8 mouse cellular contexts compared by ENCODE assay signal in the genomic region with DNA sequence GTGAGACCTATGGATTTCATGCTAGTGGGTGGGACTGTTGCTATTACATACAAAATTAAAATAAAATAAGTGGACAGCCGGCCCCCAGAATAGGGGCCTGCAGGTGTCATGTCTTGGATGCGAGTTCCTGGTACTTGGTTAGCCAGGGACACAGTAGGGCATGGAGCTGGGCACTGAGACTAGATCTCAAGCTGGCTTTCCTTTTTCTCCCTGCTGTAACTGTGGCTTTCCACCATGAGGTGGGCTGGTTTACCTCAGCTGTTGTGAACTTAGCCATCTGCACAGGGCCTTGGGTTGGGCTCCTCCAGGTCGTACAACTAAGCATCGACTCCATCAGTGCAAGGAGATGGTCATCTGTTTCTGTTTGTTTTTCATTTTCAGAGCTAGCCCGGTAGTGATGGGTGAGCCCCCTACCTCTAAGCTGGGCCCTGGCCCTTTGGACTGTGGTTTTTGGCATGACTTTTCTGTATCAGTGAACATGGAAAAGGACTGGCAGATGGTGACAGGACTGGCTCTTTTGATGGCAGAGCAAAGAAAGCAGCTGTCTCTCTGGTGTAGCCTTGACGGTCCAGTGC. TPM values are rescaled to one million over a fixed set of nuclear protein-coding genes. Genes with fewer than 3 reads are reported as not detected.
DNase-seq lines count a peak whose midpoint lies in the region; ATAC-seq and TF ChIP-seq lines count a peak whose summit lies in the region.

No protein-coding gene starts in this region.

- no peaks in the 10 kb centered on the region for H3K36me3 ChIP-seq in forebrain, embryonic 10.5 days (replicated peaks)
- no peaks in the 10 kb centered on the region for H3K36me3 ChIP-seq in forebrain, postnatal 0 days (ENCODE audit: insufficient read depth)
- H3K36me3 ChIP-seq in lung, postnatal 0 days (ENCODE audit: insufficient read depth, low read length): no peaks in the 10 kb centered on the region
- H3K36me3 ChIP-seq in liver, embryonic 12.5 days: no peaks in the 10 kb centered on the region
- no peaks in the 10 kb centered on the region for H3K36me3 ChIP-seq in stomach, postnatal 0 days (ENCODE audit: control insufficient read depth, insufficient read depth, low read length)

- no peak overlapping the region for H3K4me2 ChIP-seq in forebrain, postnatal 0 days (ENCODE audit: low read depth)
- peak overlapping the region; percentile 65 for H3K4me2 ChIP-seq in lung, postnatal 0 days (replicated peaks; ENCODE audit: low read depth, low read length)
- H3K4me2 ChIP-seq in liver, embryonic 12.5 days: peak overlapping the region; percentile 93
- H3K4me2 ChIP-seq in stomach, postnatal 0 days (replicated peaks; ENCODE audit: low read depth): peak overlapping the region; percentile 78

- TF ChIP-seq CTCF in forebrain, postnatal 0 days (IDR thresholded peaks at IDR 0.05; ENCODE audit: low read depth): no peak
- TF ChIP-seq CTCF in lung, postnatal 0 days (IDR thresholded peaks at IDR 0.05): no peak
- no peak for TF ChIP-seq CTCF in stomach, postnatal 0 days (IDR thresholded peaks at IDR 0.05; ENCODE audit: low read depth)

- ATAC-seq in forebrain, postnatal 0 days: no peak
- no peak for ATAC-seq in lung, postnatal 0 days
- no peak for ATAC-seq in liver, embryonic 12.5 days
- ATAC-seq in stomach, postnatal 0 days (ENCODE audit: low FRiP score, low TSS enrichment): no peak

- H3K9ac ChIP-seq in forebrain, postnatal 0 days: no peak overlapping the region
- peak overlapping the region; percentile 39; the same call in 1 of the 2 replicates for H3K9ac ChIP-seq in lung, postnatal 0 days (replicated peaks; ENCODE audit: low read depth)
- H3K9ac ChIP-seq in liver, embryonic 12.5 days: peak overlapping the region; percentile 78
- no peak overlapping the region; the same call in 1 of the 2 replicates for H3K9ac ChIP-seq in stomach, postnatal 0 days (ENCODE audit: low read length)

- peaks cover 52% of the 10 kb centered on the region for H3K27me3 ChIP-seq in forebrain, embryonic 10.5 days (ENCODE audit: poor library complexity, severe bottlenecking)
- H3K27me3 ChIP-seq in forebrain, postnatal 0 days (ENCODE audit: insufficient read depth, low read length): peaks cover 18% of the 10 kb centered on the region
- H3K27me3 ChIP-seq in lung, postnatal 0 days (replicated peaks; ENCODE audit: insufficient read depth, low read length): no peaks in the 10 kb centered on the region
- H3K27me3 ChIP-seq in liver, embryonic 12.5 days (replicated peaks): no peaks in the 10 kb centered on the region
- H3K27me3 ChIP-seq in stomach, postnatal 0 days (ENCODE audit: control insufficient read depth, insufficient read depth, low read length): no peaks in the 10 kb centered on the region

- TF ChIP-seq EP300 in lung, postnatal 0 days (IDR thresholded peaks at IDR 0.05): no peak
- no peak for TF ChIP-seq EP300 in stomach, postnatal 0 days (optimal IDR thresholded peaks at IDR 0.05)

- H3K4me3 ChIP-seq in forebrain, embryonic 10.5 days: peak overlapping the region; percentile 59
- no peak overlapping the region for H3K4me3 ChIP-seq in forebrain, postnatal 0 days (ENCODE audit: low read depth, low read length)
- peak overlapping the region; percentile 59 for H3K4me3 ChIP-seq in lung, postnatal 0 days (ENCODE audit: low read depth, low read length)
- H3K4me3 ChIP-seq in liver, embryonic 12.5 days: peak overlapping the region; percentile 69
- peak overlapping the region; percentile 56 for H3K4me3 ChIP-seq in stomach, postnatal 0 days (ENCODE audit: low read depth, low read length)

- H3K9me3 ChIP-seq in forebrain, embryonic 10.5 days: no peaks in the 10 kb centered on the region
- H3K9me3 ChIP-seq in forebrain, postnatal 0 days (ENCODE audit: low read length): no peaks in the 10 kb centered on the region
- H3K9me3 ChIP-seq in lung, postnatal 0 days (ENCODE audit: low read length): no peaks in the 10 kb centered on the region
- no peaks in the 10 kb centered on the region for H3K9me3 ChIP-seq in liver, embryonic 12.5 days (replicated peaks)
- no peaks in the 10 kb centered on the region for H3K9me3 ChIP-seq in stomach, postnatal 0 days (ENCODE audit: control insufficient read depth, low read length)

- H3K27ac ChIP-seq in forebrain, embryonic 10.5 days: no peak overlapping the region
- H3K27ac ChIP-seq in forebrain, postnatal 0 days (ENCODE audit: low read depth, low read length): no peak overlapping the region
- H3K27ac ChIP-seq in lung, postnatal 0 days (ENCODE audit: low read length): 0 out of 2 replicates have a peak overlapping the region, but pooled peaks have one; percentile 86
- H3K27ac ChIP-seq in liver, embryonic 12.5 days: no peak overlapping the region
- no peak overlapping the region for H3K27ac ChIP-seq in stomach, postnatal 0 days (replicated peaks)

- DNase-seq in forebrain, embryonic 10.5 days (ENCODE audit: extremely low spot score, low spot score): no peak
- DNase-seq in forebrain, postnatal 0 days: no peak
- no peak for DNase-seq in lung, postnatal 0 days (ENCODE audit: low spot score)
- DNase-seq in lung, postnatal 10 days: no peak
- DNase-seq in stomach, postnatal 0 days (ENCODE audit: low spot score): no peak
- DNase-seq in cerebellum, adult 18-20 months: no peak
- DNase-seq in layer of hippocampus, adult 9-11 months: no peak

- H3K4me1 ChIP-seq in forebrain, embryonic 10.5 days: peaks cover 52% of the 10 kb centered on the region
- H3K4me1 ChIP-seq in forebrain, postnatal 0 days (ENCODE audit: insufficient read depth): peaks cover 5% of the 10 kb centered on the region; the same call in 1 of the 2 replicates
- H3K4me1 ChIP-seq in lung, postnatal 0 days (ENCODE audit: insufficient read depth, low read depth, low read length): no peaks in the 10 kb centered on the region; the same call in 1 of the 2 replicates
- peaks cover 48% of the 10 kb centered on the region for H3K4me1 ChIP-seq in liver, embryonic 12.5 days
- H3K4me1 ChIP-seq in stomach, postnatal 0 days (replicated peaks; ENCODE audit: control insufficient read depth, insufficient read depth): peaks cover 2% of the 10 kb centered on the region

- WGBS in forebrain, embryonic 10.5 days: 73% methylated on average over 6 of the region's 6 CpGs
- WGBS in forebrain, postnatal 0 days: 67% methylated on average over 6 of the region's 6 CpGs
- 62% methylated on average over 6 of the region's 6 CpGs for WGBS in lung, postnatal 0 days
- WGBS in liver, embryonic 12.5 days (ENCODE audit: insufficient replicate concordance): 73% methylated on average over 6 of the region's 6 CpGs
- WGBS in stomach, postnatal 0 days: 74% methylated on average over 6 of the region's 6 CpGs

RNA-seq across cellular contexts. Expression of gene Zfp839, which starts 3.8 kb away (rescaled TPM):
- polyA plus RNA-seq in forebrain, embryonic 10.5 days (2016; fragmentation: Nextera tagmentation; extraction: Ambion mirVana): 4.2 and 5.2 TPM in 2 replicates
- 4.5 and 5.9 TPM in 2 replicates for total RNA-seq in forebrain, postnatal 0 days (2014; rRNA removed)
- 0.63 and 2.4 TPM in 2 replicates for polyA plus RNA-seq in forebrain, postnatal 0 days (2015; fragmentation: Nextera tagmentation; extraction: Ambion mirVana)
- polyA plus RNA-seq in lung, postnatal 0 days (2015; fragmentation: Nextera tagmentation; extraction: Ambion mirVana): 2.4 and 3.3 TPM in 2 replicates
- 3.2 and 4.0 TPM in 2 replicates for polyA plus RNA-seq in liver, embryonic 12.5 days (2016; fragmentation: Nextera tagmentation; extraction: Ambion mirVana)
- 2.3 and 2.5 TPM in 2 replicates for polyA plus RNA-seq in stomach, postnatal 0 days (2015; fragmentation: Nextera tagmentation; extraction: Ambion mirVana)

RNA-seq across cellular contexts. Expression of gene Mok, which starts 5.5 kb away (rescaled TPM):
- polyA plus RNA-seq in forebrain, embryonic 10.5 days (2016; fragmentation: Nextera tagmentation; extraction: Ambion mirVana): 11.7 and 12.0 TPM in 2 replicates
- total RNA-seq in forebrain, postnatal 0 days (2014; rRNA removed): 12.8 and 20.5 TPM in 2 replicates
- polyA plus RNA-seq in forebrain, postnatal 0 days (2015; fragmentation: Nextera tagmentation; extraction: Ambion mirVana): 20.6 and 22.1 TPM in 2 replicates
- polyA plus RNA-seq in lung, postnatal 0 days (2015; fragmentation: Nextera tagmentation; extraction: Ambion mirVana): 11.1 and 11.9 TPM in 2 replicates
- polyA plus RNA-seq in liver, embryonic 12.5 days (2016; fragmentation: Nextera tagmentation; extraction: Ambion mirVana): 0.51 and 0.63 TPM in 2 replicates
- 0.95 and 0.97 TPM in 2 replicates for polyA plus RNA-seq in stomach, postnatal 0 days (2015; fragmentation: Nextera tagmentation; extraction: Ambion mirVana)

RNA-seq across cellular contexts. Expression of gene Cinp, which starts 42.7 kb away (rescaled TPM):
- 99.6 and 106 TPM in 2 replicates for polyA plus RNA-seq in forebrain, embryonic 10.5 days (2016; fragmentation: Nextera tagmentation; extraction: Ambion mirVana)
- 93.6 and 116 TPM in 2 replicates for total RNA-seq in forebrain, postnatal 0 days (2014; rRNA removed)
- polyA plus RNA-seq in forebrain, postnatal 0 days (2015; fragmentation: Nextera tagmentation; extraction: Ambion mirVana): 82.2 and 92.3 TPM in 2 replicates
- 33.8 and 43.4 TPM in 2 replicates for polyA plus RNA-seq in lung, postnatal 0 days (2015; fragmentation: Nextera tagmentation; extraction: Ambion mirVana)
- 99.0 and 103 TPM in 2 replicates for polyA plus RNA-seq in liver, embryonic 12.5 days (2016; fragmentation: Nextera tagmentation; extraction: Ambion mirVana)
- 42.5 and 43.8 TPM in 2 replicates for polyA plus RNA-seq in stomach, postnatal 0 days (2015; fragmentation: Nextera tagmentation; extraction: Ambion mirVana)

RNA-seq across cellular contexts. Expression of gene Tecpr2, which starts 42.8 kb away (rescaled TPM):
- 6.6 and 7.2 TPM in 2 replicates for polyA plus RNA-seq in forebrain, embryonic 10.5 days (2016; fragmentation: Nextera tagmentation; extraction: Ambion mirVana)
- 20.8 and 25.6 TPM in 2 replicates for total RNA-seq in forebrain, postnatal 0 days (2014; rRNA removed)
- polyA plus RNA-seq in forebrain, postnatal 0 days (2015; fragmentation: Nextera tagmentation; extraction: Ambion mirVana): 3.4 and 5.6 TPM in 2 replicates
- polyA plus RNA-seq in lung, postnatal 0 days (2015; fragmentation: Nextera tagmentation; extraction: Ambion mirVana): 1.7 and 1.9 TPM in 2 replicates
- 3.4 and 3.6 TPM in 2 replicates for polyA plus RNA-seq in liver, embryonic 12.5 days (2016; fragmentation: Nextera tagmentation; extraction: Ambion mirVana)
- 1.1 and 1.2 TPM in 2 replicates for polyA plus RNA-seq in stomach, postnatal 0 days (2015; fragmentation: Nextera tagmentation; extraction: Ambion mirVana)

Comparison
In these comparisons a context has a peak if more than half of its experiments do, and no peak if none do; other contexts are left out.
1. H3K9ac ChIP-seq: peak in lung, postnatal 0 days (single experiment) and liver, embryonic 12.5 days (single experiment); none in forebrain, postnatal 0 days (single experiment) and stomach, postnatal 0 days (single experiment).